Mouse (Mus musculus) liver, embryonic 15.5 days (tissue): ENCODE measurements around the gene Hoxd11. TPM values are rescaled to one million over a fixed set of nuclear protein-coding genes. Genes with fewer than 3 reads are reported as not detected.

ENCODE experiments used
- ATAC-seq: fragments of 200-750 bp; cut with Nextera tagmentation; 2 replicates; pipeline ENCODE4 v1.8.0; 2017; ENCODE audit warnings: moderate number of reproducible peaks, mild to moderate bottlenecking, moderate library complexity; ENCODE audit not compliant: insufficient read depth
- H3K27ac ChIP-seq: fragments of 300-500 bp; sonication (generic); replicated peaks from 2 replicates; pipeline ENCODE4 v1.5.1; 2015; ENCODE audit warnings: mild to moderate bottlenecking, inconsistent platforms
- H3K27me3 ChIP-seq: fragments of 300-500 bp; sonication (generic); 2 replicates; pipeline ENCODE4 v1.6.1; 2015; ENCODE audit warnings: mild to moderate bottlenecking, inconsistent platforms
- H3K36me3 ChIP-seq: fragments of 300-500 bp; sonication (generic); replicated peaks from 2 replicates; pipeline ENCODE4 v1.6.1; 2015; ENCODE audit warnings: moderate library complexity, mild to moderate bottlenecking, inconsistent platforms
- H3K4me1 ChIP-seq: fragments of 300-500 bp; sonication (generic); replicated peaks from 2 replicates; pipeline ENCODE4 v1.6.1; 2015; ENCODE audit warnings: inconsistent platforms
- H3K4me2 ChIP-seq: fragments of 300-500 bp; sonication (generic); 2 replicates; pipeline ENCODE4 v1.6.1; 2015; ENCODE audit warnings: moderate library complexity, mild to moderate bottlenecking, inconsistent platforms
- H3K4me3 ChIP-seq: fragments of 300-500 bp; sonication (generic); replicated peaks from 2 replicates; pipeline ENCODE4 v1.5.1; 2015; ENCODE audit warnings: mild to moderate bottlenecking, inconsistent platforms
- H3K9ac ChIP-seq: fragments of 300-500 bp; sonication (generic); 2 replicates; pipeline ENCODE4 v1.6.1; 2015; ENCODE audit warnings: moderate library complexity, mild to moderate bottlenecking, inconsistent platforms
- H3K9me3 ChIP-seq: fragments of 300-500 bp; sonication (generic); replicated peaks from 2 replicates; pipeline ENCODE4 v1.6.1; 2016; ENCODE audit warnings: inconsistent platforms
- WGBS: fragments of 180-500 bp; shearing (Covaris S2); methylation state at CpG from one replicate; pipeline ENCODE4 v1.1.7; 2015; ENCODE audit warnings: mixed read lengths; ENCODE audit not compliant: insufficient replicate concordance; 5-methylcytosine and 5-hydroxymethylcytosine counted together
- polyA plus RNA-seq: library from polyadenylated mRNA; unstranded; fragments of >200 nt; fragmentation: Nextera tagmentation; extraction: Ambion mirVana; gene quantifications from 2 replicates; pipeline ENCODE4 v1.2.1, GENCODE M21; 2015

Gene Hoxd11
- polyA plus RNA-seq, 1 experiment from 2014 or later = not detected

- WGBS = 11% methylated on average over 23 of the region's 23 CpGs
- H3K9ac ChIP-seq = no peak overlapping the region
- no peak for ATAC-seq
Measured at GRCm38 (mm10) chr2:74699664-74700545, 20.5 kb downstream of the Hoxd11 start.

DNA sequence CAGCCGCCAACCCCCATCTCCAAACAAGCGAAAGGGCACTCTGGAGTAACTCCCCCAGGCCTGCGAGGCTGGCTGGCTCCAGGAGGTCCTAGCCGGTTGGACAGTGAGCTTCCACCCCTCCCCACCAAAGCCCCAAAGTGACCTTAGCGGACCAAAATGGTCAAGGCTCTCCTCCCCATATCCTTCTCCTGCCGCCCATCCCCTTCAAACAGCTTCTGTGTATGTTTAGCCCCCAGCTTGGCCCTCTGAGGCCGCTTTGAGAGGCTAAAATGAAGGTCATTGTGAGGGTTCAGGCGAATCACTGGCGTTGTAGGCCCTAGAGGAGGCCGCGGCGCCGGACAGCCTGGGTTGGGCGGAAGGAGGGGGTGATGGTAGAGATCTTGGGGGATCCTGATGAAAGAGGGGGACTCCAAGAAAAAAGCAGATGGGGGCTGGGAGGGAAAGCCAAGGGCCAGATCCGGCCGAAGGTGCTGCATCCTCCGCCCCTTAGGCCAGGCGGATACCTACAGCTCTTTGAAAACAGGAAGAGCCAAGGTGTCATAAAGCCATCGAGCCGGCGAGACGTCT, 21.3 kb downstream of the Hoxd11 start:
- Histone ChIP-seq H3K4me2 (no peak overlapping the region), H3K4me3 (no peak overlapping the region), H3K36me3 (no peaks in the 10 kb centered on the region), H3K27me3 (peaks cover 100% of the 10 kb centered on the region), H3K9ac (no peak overlapping the region), H3K4me1 (peaks cover 17% of the 10 kb centered on the region), H3K27ac (no peak overlapping the region), H3K9me3 (no peaks in the 10 kb centered on the region)
- WGBS = 7% methylated on average over 22 of the region's 22 CpGs
- no peak for ATAC-seq

More at GRCm38 (mm10) chr2:74699664-74700545, 20.5 kb downstream of the Hoxd11 start:
- Histone ChIP-seq H3K4me1 (peaks cover 11% of the 10 kb centered on the region), H3K36me3 (no peaks in the 10 kb centered on the region), H3K27me3 (peaks cover 100% of the 10 kb centered on the region), H3K4me3 (no peak overlapping the region), H3K4me2 (no peak overlapping the region), H3K9me3 (no peaks in the 10 kb centered on the region), H3K27ac (no peak overlapping the region)

- Histone ChIP-seq H3K4me3 (no peak overlapping the region), H3K9ac (no peak overlapping the region), H3K4me1 (peaks cover 17% of the 10 kb centered on the region), H3K9me3 (no peaks in the 10 kb centered on the region), H3K4me2 (no peak overlapping the region), H3K27me3 (peaks cover 100% of the 10 kb centered on the region), H3K27ac (no peak overlapping the region), H3K36me3 (no peaks in the 10 kb centered on the region)
- ATAC-seq = no peak
- WGBS = 15% methylated on average over 17 of the region's 17 CpGs
Measured at GRCm38 (mm10) chr2:74701949-74702819, 22.8 kb downstream of the Hoxd11 start.

GRCm38 (mm10) chr2:74702820-74703219, 23.5 kb downstream of the Hoxd11 start:
- Histone ChIP-seq H3K9ac (no peak overlapping the region), H3K4me3 (no peak overlapping the region), H3K4me2 (no peak overlapping the region), H3K36me3 (no peaks in the 10 kb centered on the region), H3K4me1 (peaks cover 13% of the 10 kb centered on the region), H3K27ac (no peak overlapping the region), H3K9me3 (no peaks in the 10 kb centered on the region), H3K27me3 (peaks cover 100% of the 10 kb centered on the region)
- ATAC-seq = no peak
- 28% methylated on average over 6 of the region's 6 CpGs for WGBS

DNA sequence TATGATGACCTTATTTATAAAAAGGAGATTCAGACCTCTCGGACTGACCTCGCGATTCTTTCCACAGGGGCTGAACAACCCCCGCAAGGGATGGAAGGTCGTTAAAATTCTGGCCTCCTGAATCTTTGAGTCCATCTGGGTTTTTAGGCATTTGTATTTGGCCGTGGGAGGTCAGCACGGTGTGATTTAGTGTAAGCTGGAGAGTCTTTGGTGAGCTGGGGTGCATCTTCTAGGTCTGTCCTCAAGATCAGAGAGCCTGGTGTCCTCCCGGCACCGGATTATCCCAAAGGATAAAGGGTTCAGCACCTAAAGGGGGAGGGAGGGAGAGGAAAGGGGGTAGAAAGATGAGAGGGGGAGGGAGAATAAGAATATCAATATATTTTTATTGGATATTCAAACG, 24.0 kb downstream of the Hoxd11 start:
- no peak for ATAC-seq
- Histone ChIP-seq H3K27ac (no peak overlapping the region), H3K36me3 (no peaks in the 10 kb centered on the region), H3K4me1 (peaks cover 10% of the 10 kb centered on the region), H3K9ac (no peak overlapping the region), H3K4me3 (no peak overlapping the region), H3K4me2 (no peak overlapping the region), H3K27me3 (peaks cover 100% of the 10 kb centered on the region), H3K9me3 (no peaks in the 10 kb centered on the region)
- 15% methylated on average over 10 of the region's 10 CpGs for WGBS

DNA sequence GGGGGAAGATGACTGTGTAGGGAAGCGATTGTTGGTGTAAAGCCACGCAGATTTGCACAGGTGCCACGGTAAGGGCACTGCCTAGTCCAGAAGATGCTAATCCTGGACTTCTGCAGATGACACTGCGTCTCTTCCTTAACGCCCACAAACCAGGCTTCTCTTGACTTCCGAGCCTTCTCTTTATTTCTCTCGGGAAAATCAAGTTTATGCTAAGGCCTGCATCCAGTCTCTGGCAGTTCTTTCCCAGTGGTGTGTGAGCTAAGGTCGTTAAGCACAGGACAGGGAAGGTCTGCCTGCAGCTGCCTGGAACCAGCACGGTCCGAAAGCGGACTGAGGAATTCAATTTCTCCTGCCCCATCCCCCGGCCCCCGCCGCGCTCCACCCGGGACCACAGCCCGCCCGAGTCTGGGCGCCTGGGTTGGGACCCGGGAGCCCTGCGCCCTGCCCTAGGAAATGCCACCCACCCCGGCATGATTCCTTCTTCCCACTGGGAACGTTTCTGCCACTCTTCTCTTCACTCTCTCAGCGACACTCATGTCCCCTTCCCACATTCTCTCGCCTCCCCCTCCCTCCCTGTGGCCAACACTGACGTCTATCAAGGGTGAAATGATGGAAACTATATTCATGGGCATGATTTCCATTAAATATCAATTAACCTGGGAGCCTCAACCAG, 24.5 kb downstream of the Hoxd11 start:
- Histone ChIP-seq H3K9ac (no peak overlapping the region), H3K4me2 (no peak overlapping the region), H3K9me3 (no peaks in the 10 kb centered on the region), H3K4me1 (peaks cover 10% of the 10 kb centered on the region), H3K4me3 (no peak overlapping the region), H3K27me3 (peaks cover 100% of the 10 kb centered on the region), H3K27ac (no peak overlapping the region), H3K36me3 (no peaks in the 10 kb centered on the region)
- ATAC-seq = no peak
- 8% methylated on average over 26 of the region's 26 CpGs for WGBS

DNA sequence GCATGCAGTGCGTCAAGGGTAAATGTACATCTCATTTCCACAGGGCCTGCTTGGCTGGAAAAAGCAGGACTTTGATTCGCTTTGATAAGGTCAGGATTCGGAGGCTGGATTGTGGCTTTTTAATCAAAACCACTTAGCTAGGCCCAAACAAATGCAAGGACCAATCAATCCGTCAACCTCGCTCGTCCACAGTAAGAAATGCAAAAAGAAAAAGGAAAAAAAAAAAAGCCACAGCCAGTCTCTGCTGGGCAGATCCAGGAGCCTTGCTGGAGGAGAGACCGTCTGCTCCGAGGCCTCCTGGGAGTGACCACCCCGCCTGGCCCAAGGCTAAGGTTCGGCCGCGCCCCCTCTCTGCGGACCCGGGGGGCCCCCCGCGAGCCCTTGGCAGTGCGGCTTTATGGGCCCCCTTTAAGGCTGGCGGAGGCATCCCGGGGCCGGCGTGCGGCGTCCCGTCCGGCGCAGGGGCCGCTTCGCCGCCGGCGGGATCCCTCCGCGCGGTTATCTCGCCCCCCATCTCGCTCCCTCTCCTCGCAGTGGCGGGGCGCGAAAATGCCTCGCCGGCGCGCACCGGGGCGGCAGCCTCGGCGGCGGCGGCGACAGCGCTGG, 25.1 kb downstream of the Hoxd11 start, which contains the start of gene Hoxd8:
Gene Hoxd8, plus strand, starts transcription at position 223 of the 606 bp plus-strand sequence.
- Histone ChIP-seq H3K4me1 (peaks cover 10% of the 10 kb centered on the region), H3K27me3 (peaks cover 100% of the 10 kb centered on the region), H3K4me2 (peak within 1 kb of the TSS; percentile 62), H3K27ac (no peak within 1 kb of the TSS), H3K9me3 (no peaks in the 10 kb centered on the region), H3K9ac (no peak within 1 kb of the TSS), H3K4me3 (peak within 1 kb of the TSS; percentile 40), H3K36me3 (no peaks in the 10 kb centered on the region)
- no peak for ATAC-seq
- 1% methylated on average over 52 of the region's 52 CpGs for WGBS

- Histone ChIP-seq H3K4me1 (peaks cover 10% of the 10 kb centered on the region), H3K4me3 (peak overlapping the region; percentile 40), H3K4me2 (peak overlapping the region; percentile 62), H3K36me3 (no peaks in the 10 kb centered on the region), H3K27me3 (peaks cover 100% of the 10 kb centered on the region), H3K27ac (no peak overlapping the region), H3K9me3 (no peaks in the 10 kb centered on the region), H3K9ac (no peak overlapping the region)
- whole genome bisulfite sequencing = 1% methylated on average over 59 of the region's 66 CpGs
- ATAC-seq = no peak
Measured at GRCm38 (mm10) chr2:74704999-74705466, 25.7 kb downstream of the Hoxd11 start.

GRCm38 (mm10) chr2:74705467-74706089, 26.2 kb downstream of the Hoxd11 start:
- H3K36me3 ChIP-seq = no peaks in the 10 kb centered on the region
- WGBS = under 1% methylated on average over 85 of the region's 85 CpGs
- no peak for ATAC-seq
- H3K9me3 ChIP-seq = no peaks in the 10 kb centered on the region
- no peak overlapping the region for H3K27ac ChIP-seq
- peaks cover 10% of the 10 kb centered on the region for H3K4me1 ChIP-seq
- H3K4me3 ChIP-seq = peak overlapping the region; percentile 40
- H3K9ac ChIP-seq = no peak overlapping the region
- H3K27me3 ChIP-seq = peaks cover 100% of the 10 kb centered on the region
- peak overlapping the region; percentile 62 for H3K4me2 ChIP-seq
